10 mouse cellular contexts compared by ENCODE assay signal in the genomic region with DNA sequence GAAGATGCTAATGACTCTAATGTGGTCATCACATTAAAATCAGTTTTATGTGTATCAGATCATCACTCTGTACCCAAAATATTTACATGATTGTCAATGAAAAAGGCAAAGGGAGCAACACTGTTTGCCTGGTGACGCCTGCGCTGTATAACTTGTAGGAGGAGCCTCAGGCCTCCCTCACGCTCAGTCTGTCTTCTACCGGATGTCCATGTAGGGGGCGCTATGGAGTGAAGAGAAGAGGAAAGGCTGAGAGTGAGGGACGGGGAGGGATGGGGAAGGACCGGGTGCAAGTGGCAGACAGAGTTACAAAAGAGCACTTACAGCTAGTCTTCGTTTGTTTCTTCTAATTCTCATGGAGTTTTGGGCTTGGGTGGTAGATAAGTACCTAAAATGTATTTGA. TPM values are rescaled to one million over a fixed set of nuclear protein-coding genes. Genes with fewer than 3 reads are reported as not detected.
A peak's percentile ranks its signal among the peaks of the same experiment; 100 is the strongest.
DNase-seq lines count a peak whose midpoint lies in the region; ATAC-seq and TF ChIP-seq lines count a peak whose summit lies in the region.
"Had no signal": no experiment of that assay in that cellular context is flagged by ENCODE, and none has a peak within 500 bp of the region (broad histone marks: within the 10 kb centered on the region; RNA-seq: fewer than 3 reads in every experiment).

No protein-coding gene starts in this region.

- no peak overlapping the region for H3K4me2 ChIP-seq in intestine, embryonic 16.5 days (ENCODE audit: low read depth, low read length)
- H3K4me2 ChIP-seq: limb, embryonic 13.5 days; stomach, embryonic 15.5 days had no signal

- H3K27me3 ChIP-seq in kidney, adult 2 months (replicated peaks; ENCODE audit: control insufficient read depth, insufficient read depth, low read length): no peaks in the 10 kb centered on the region
- no peaks in the 10 kb centered on the region for H3K27me3 ChIP-seq in MEL (ENCODE audit: control insufficient read depth in 1 of 2, insufficient read depth in 2 of 2, low read length in 2 of 2)
- no peaks in the 10 kb centered on the region for H3K27me3 ChIP-seq in small intestine, adult 2 months (ENCODE audit: control insufficient read depth, insufficient read depth, low read length)
- no peaks in the 10 kb centered on the region for H3K27me3 ChIP-seq in intestine, embryonic 16.5 days (replicated peaks; ENCODE audit: control insufficient read depth, insufficient read depth, low read length)
- H3K27me3 ChIP-seq: limb, embryonic 13.5 days; stomach, embryonic 15.5 days had no signal

- H3K4me1 ChIP-seq in kidney, adult 2 months (ENCODE audit: control insufficient read depth, insufficient read depth, low read length): peaks cover 4% of the 10 kb centered on the region; the same call in 1 of the 2 replicates
- H3K4me1 ChIP-seq in MEL (ENCODE audit: control insufficient read depth in 1 of 2, insufficient read depth in 2 of 2, low read length in 2 of 2): peaks cover 8 to 13% of the 10 kb centered on the region in 2 experiments
- no peaks in the 10 kb centered on the region for H3K4me1 ChIP-seq in small intestine, adult 2 months (ENCODE audit: control insufficient read depth, insufficient read depth, insufficient read length, low read length)
- no peaks in the 10 kb centered on the region for H3K4me1 ChIP-seq in intestine, embryonic 16.5 days (ENCODE audit: control insufficient read depth, insufficient read depth, low read length)

- H3K36me3 ChIP-seq in kidney, adult 2 months (ENCODE audit: control insufficient read depth, insufficient read depth, low read length): no peaks in the 10 kb centered on the region; the same call in 1 of the 2 replicates
- peaks cover 14 to 20% of the 10 kb centered on the region in 2 experiments for H3K36me3 ChIP-seq in MEL (ENCODE audit: control insufficient read depth in 1 of 2, insufficient read depth in 2 of 2, low read length in 2 of 2)
- H3K36me3 ChIP-seq in small intestine, adult 2 months (ENCODE audit: control insufficient read depth, insufficient read depth, low read length): peaks cover 18% of the 10 kb centered on the region
- peaks cover 10% of the 10 kb centered on the region; the same call in 1 of the 2 replicates for H3K36me3 ChIP-seq in intestine, embryonic 16.5 days (ENCODE audit: control insufficient read depth, insufficient read depth, low read length)

- no peak for DNase-seq in kidney, adult 2 months
- no peak for DNase-seq in kidney, adult 18-20 months
- DNase-seq in MEL (ENCODE audit: low read depth, low spot score): peak; percentile 67
- DNase-seq in cerebellum, adult 11 months: no peak
- DNase-seq in heart, adult 8-10 months (ENCODE audit: low spot score): no peak

- peak; percentile 51 for TF ChIP-seq CTCF in kidney, adult 2 months (conservative IDR thresholded peaks at IDR 0.05; ENCODE audit: insufficient read depth, insufficient read length, low read depth, low read length)
- TF ChIP-seq CTCF in MEL (IDR thresholded peaks at IDR 0.05 in 2 of 3, conservative IDR thresholded peaks at IDR 0.05 in 1 of 3; ENCODE audit: control insufficient read depth in 1 of 3, insufficient read depth in 1 of 3, low read depth in 2 of 3, low read length in 3 of 3, poor library complexity in 1 of 3, severe bottlenecking in 1 of 3): peak; percentile 45 to 62 (median 60)
- peak; percentile 43; the same call in 1 of the 2 replicates for TF ChIP-seq CTCF in small intestine, adult 2 months (IDR thresholded peaks at IDR 0.05; ENCODE audit: extremely low read depth, insufficient read length, insufficient replicate concordance, low read depth, low read length)

- 63% methylated on average over 8 of the region's 8 CpGs for WGBS in kidney, adult 2 months
- 61% methylated on average over 8 of the region's 8 CpGs for WGBS in small intestine, adult 2 months
- WGBS in intestine, embryonic 16.5 days: 61% methylated on average over 8 of the region's 8 CpGs

- TF ChIP-seq RAD21 in MEL (IDR thresholded peaks at IDR 0.05; ENCODE audit: low read depth, low read length): no peak

- H3K9me3 ChIP-seq in MEL (replicated peaks; ENCODE audit: insufficient read depth, low read length): no peaks in the 10 kb centered on the region
- no peaks in the 10 kb centered on the region for H3K9me3 ChIP-seq in intestine, embryonic 16.5 days (ENCODE audit: control insufficient read depth, low read length)
- H3K9me3 ChIP-seq: limb, embryonic 13.5 days; stomach, embryonic 15.5 days had no signal

- H3K4me3 ChIP-seq in kidney, adult 2 months (ENCODE audit: insufficient read depth, low read depth, low read length): no peak overlapping the region
- no peak overlapping the region for H3K4me3 ChIP-seq in MEL (ENCODE audit: control insufficient read depth in 1 of 2, insufficient read depth in 1 of 2, low read depth in 2 of 2, low read length in 2 of 2)
- no peak overlapping the region for H3K4me3 ChIP-seq in small intestine, adult 2 months (ENCODE audit: low read depth, low read length)
- no peak overlapping the region for H3K4me3 ChIP-seq in intestine, embryonic 16.5 days (ENCODE audit: low read length)
- H3K4me3 ChIP-seq: limb, embryonic 13.5 days; stomach, embryonic 15.5 days had no signal

- H3K79me2 ChIP-seq in MEL (ENCODE audit: control insufficient read depth, insufficient read depth, low read length, poor library complexity): peaks cover 5% of the 10 kb centered on the region

- no peak overlapping the region for H3K27ac ChIP-seq in kidney, adult 2 months (ENCODE audit: insufficient read depth, low read depth, low read length)
- H3K27ac ChIP-seq in MEL (ENCODE audit: control insufficient read depth, low read depth, low read length): no peak overlapping the region
- H3K27ac ChIP-seq in small intestine, adult 2 months (ENCODE audit: insufficient read depth, low read depth, low read length): no peak overlapping the region
- no peak overlapping the region for H3K27ac ChIP-seq in intestine, embryonic 16.5 days (ENCODE audit: low read length)
- H3K27ac ChIP-seq: limb, embryonic 13.5 days; stomach, embryonic 15.5 days had no signal

- no peak for TF ChIP-seq POLR2A in kidney, adult 2 months (IDR thresholded peaks at IDR 0.05; ENCODE audit: low read depth, low read length)
- TF ChIP-seq POLR2A in MEL (IDR thresholded peaks at IDR 0.05; ENCODE audit: control insufficient read depth in 1 of 2, insufficient read depth in 1 of 2, low read depth in 1 of 2, low read length in 2 of 2, poor library complexity in 1 of 2): no peak
- no peak for TF ChIP-seq POLR2A in small intestine, adult 2 months (IDR thresholded peaks at IDR 0.05; ENCODE audit: low read depth, low read length)

- TF ChIP-seq EP300 in MEL (IDR thresholded peaks at IDR 0.05; ENCODE audit: low read depth in 1 of 2, low read length in 2 of 2): no peak

- no peak overlapping the region for H3K9ac ChIP-seq in MEL (ENCODE audit: control insufficient read depth, low read depth, low read length, poor library complexity, severe bottlenecking)
- H3K9ac ChIP-seq in intestine, embryonic 16.5 days (ENCODE audit: low read depth, low read length): no peak overlapping the region
- H3K9ac ChIP-seq: limb, embryonic 13.5 days; stomach, embryonic 15.5 days had no signal

- peak; percentile 65 to 82 for ATAC-seq in hematopoietic stem cell, adult 5-6 weeks (replicated peaks in 1 of 2; ENCODE audit: insufficient read depth in 1 of 2, low FRiP score in 2 of 2, low TSS enrichment in 1 of 2, low read depth in 1 of 2, poor library complexity in 2 of 2, severe bottlenecking in 2 of 2)
- no peak for ATAC-seq in intestine, embryonic 16.5 days

TF ChIP-seq in MEL, 35 proteins besides CTCF, POLR2A, EP300 and RAD21:
- TF ChIP-seq MEF2A (IDR thresholded peaks at IDR 0.05; ENCODE audit: extremely low read depth, insufficient replicate concordance, low read depth, low read length, poor library complexity, severe bottlenecking): no peak
- no peak for TF ChIP-seq TBP (IDR thresholded peaks at IDR 0.05; ENCODE audit: low read depth, low read length)
- TF ChIP-seq SMC3 (IDR thresholded peaks at IDR 0.05; ENCODE audit: low read depth, low read length): 0 out of 2 replicates have a peak, but pooled peaks have one; percentile 24
TF ChIP-seq in MEL: peak in this region for 1.

RNA-seq across cellular contexts. Expression of a gene that starts 6.8 kb away (rescaled TPM):
- polyA plus RNA-seq in kidney, adult 2 months (2012; rRNA removed): 59.7 and 63.8 TPM in 2 replicates
- total RNA-seq in MEL (2012; rRNA removed): 83.2 and 102 TPM in 2 replicates
- 100 to 1,000 TPM in 1 of 2 experiments, not detected in 1; 125 TPM for polyA plus RNA-seq in MEL (2012; ENCODE audit: insufficient read depth in 1 of 2, insufficient read length in 2 of 2, low read depth in 1 of 2, low replicate concordance in 2 of 2, missing spikeins in 1 of 2)
- 36.6 and 71.8 TPM in 2 replicates for total RNA-seq in hematopoietic stem cell, adult 5-6 weeks (2017)
- 24.6 and 58.0 TPM in 2 replicates for polyA plus RNA-seq in small intestine, adult 2 months (2012; rRNA removed)
- total RNA-seq in heart, adult 8-10 months (2022): 10 to 100 TPM; 53.8 to 58.9 (median 56.7) TPM
- polyA plus RNA-seq in intestine, embryonic 16.5 days (2015; fragmentation: Nextera tagmentation; extraction: Ambion mirVana): 61.0 and 61.8 TPM in 2 replicates

RNA-seq across cellular contexts. Expression of a gene that starts 24.5 kb away (rescaled TPM):
- not detected in 2 replicates for polyA plus RNA-seq in kidney, adult 2 months (2012; rRNA removed)
- total RNA-seq in MEL (2012; rRNA removed): not detected in 2 replicates
- not detected for polyA plus RNA-seq in MEL (2012; ENCODE audit: insufficient read depth in 1 of 2, insufficient read length in 2 of 2, low read depth in 1 of 2, low replicate concordance in 2 of 2, missing spikeins in 1 of 2)
- not detected in 2 replicates for total RNA-seq in hematopoietic stem cell, adult 5-6 weeks (2017)
- polyA plus RNA-seq in small intestine, adult 2 months (2012; rRNA removed): not detected in 2 replicates
- total RNA-seq in heart, adult 8-10 months (2022): not detected
- polyA plus RNA-seq in intestine, embryonic 16.5 days (2015; fragmentation: Nextera tagmentation; extraction: Ambion mirVana): not detected in 2 replicates
- polyA plus RNA-seq: limb, embryonic 13.5 days; stomach, embryonic 15.5 days had no signal

RNA-seq across cellular contexts. Expression of a gene that starts 31.2 kb away (rescaled TPM):
- polyA plus RNA-seq in kidney, adult 2 months (2012; rRNA removed): 64.4 and 65.2 TPM in 2 replicates
- total RNA-seq in MEL (2012; rRNA removed): 8.7 and 11.2 TPM in 2 replicates
- 10 to 100 TPM in 1 of 2 experiments, not detected in 1; 16.0 TPM for polyA plus RNA-seq in MEL (2012; ENCODE audit: insufficient read depth in 1 of 2, insufficient read length in 2 of 2, low read depth in 1 of 2, low replicate concordance in 2 of 2, missing spikeins in 1 of 2)
- 56.7 and 66.1 TPM in 2 replicates for total RNA-seq in hematopoietic stem cell, adult 5-6 weeks (2017)
- polyA plus RNA-seq in small intestine, adult 2 months (2012; rRNA removed): 46.9 and 109 TPM in 2 replicates
- total RNA-seq in heart, adult 8-10 months (2022): 10 to 100 TPM; 26.5 to 30.0 (median 27.4) TPM
- polyA plus RNA-seq in intestine, embryonic 16.5 days (2015; fragmentation: Nextera tagmentation; extraction: Ambion mirVana): 10.6 and 10.7 TPM in 2 replicates
